Mouse (Mus musculus): Measurements from ENCODE around the gene Stk32b. TPM values are rescaled to one million over a fixed set of nuclear protein-coding genes. Genes with fewer than 3 reads are reported as not detected.

Stk32b gene
- polyA plus RNA-seq, 1 experiment from 2014 or later, result 0.26 TPM

DNA sequence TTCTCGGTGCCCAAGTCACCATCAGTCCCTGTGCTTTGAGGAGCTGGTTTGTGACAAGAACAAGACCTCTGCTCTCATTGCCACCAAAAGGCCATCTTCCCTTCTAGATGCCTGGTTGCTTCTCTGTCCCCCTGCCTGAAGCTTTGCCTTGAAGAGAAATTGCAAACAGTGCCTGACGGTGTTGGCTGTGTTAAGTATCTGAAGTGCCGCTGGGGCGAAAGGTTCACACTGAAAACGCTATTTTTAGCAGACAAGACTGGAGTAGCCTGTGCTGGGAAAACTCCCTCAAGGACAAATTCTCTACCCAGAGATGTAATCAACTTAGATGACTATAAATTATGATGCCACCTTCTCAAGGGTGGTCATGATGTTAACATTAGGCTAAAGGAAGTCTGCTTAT, 129.1 kb downstream of the Stk32b start:
- no peaks in the 10 kb centered on the region for H3K9me3 ChIP-seq (ENCODE audit: control insufficient read depth, low read length)
- ATAC-seq (replicated peaks; ENCODE audit: low FRiP score) (no peak), DNase-seq (ENCODE audit: low spot score) (no peak)
- no peak overlapping the region for H3K4me2 ChIP-seq
- no peaks in the 10 kb centered on the region for H3K36me3 ChIP-seq (ENCODE audit: control insufficient read depth, insufficient read depth, low read length)
- no peak overlapping the region for H3K27ac ChIP-seq (ENCODE audit: low read depth, low read length)
- no peaks in the 10 kb centered on the region for H3K4me1 ChIP-seq (replicated peaks; ENCODE audit: control insufficient read depth, insufficient read depth, low read length)
- H3K9ac ChIP-seq (ENCODE audit: low read depth, low read length), result no peak overlapping the region
- no peak overlapping the region for H3K4me3 ChIP-seq (ENCODE audit: low read depth, low read length)
- WGBS, result 75% methylated on average over 5 of the region's 5 CpGs
- H3K27me3 ChIP-seq (replicated peaks; ENCODE audit: control insufficient read depth, insufficient read depth, low read length), result no peaks in the 10 kb centered on the region

- no peaks in the 10 kb centered on the region for H3K4me1 ChIP-seq (replicated peaks; ENCODE audit: control insufficient read depth, insufficient read depth, low read length)
- whole genome bisulfite sequencing, result 78% methylated on average over 6 of the region's 6 CpGs
- DNase-seq (ENCODE audit: low spot score) (no peak), ATAC-seq (replicated peaks; ENCODE audit: low FRiP score) (no peak)
- H3K36me3 ChIP-seq (ENCODE audit: control insufficient read depth, insufficient read depth, low read length), result no peaks in the 10 kb centered on the region
- no peak overlapping the region for H3K27ac ChIP-seq (ENCODE audit: low read depth, low read length)
- H3K4me2 ChIP-seq, result no peak overlapping the region
- H3K27me3 ChIP-seq (replicated peaks; ENCODE audit: control insufficient read depth, insufficient read depth, low read length), result no peaks in the 10 kb centered on the region
- no peak overlapping the region for H3K4me3 ChIP-seq (ENCODE audit: low read depth, low read length)
- no peaks in the 10 kb centered on the region for H3K9me3 ChIP-seq (ENCODE audit: control insufficient read depth, low read length)
- H3K9ac ChIP-seq (ENCODE audit: low read depth, low read length), result no peak overlapping the region
These were observed 130.9 kb downstream of the Stk32b start for GRCm38 (mm10) chr5:37586071-37586470.

DNA sequence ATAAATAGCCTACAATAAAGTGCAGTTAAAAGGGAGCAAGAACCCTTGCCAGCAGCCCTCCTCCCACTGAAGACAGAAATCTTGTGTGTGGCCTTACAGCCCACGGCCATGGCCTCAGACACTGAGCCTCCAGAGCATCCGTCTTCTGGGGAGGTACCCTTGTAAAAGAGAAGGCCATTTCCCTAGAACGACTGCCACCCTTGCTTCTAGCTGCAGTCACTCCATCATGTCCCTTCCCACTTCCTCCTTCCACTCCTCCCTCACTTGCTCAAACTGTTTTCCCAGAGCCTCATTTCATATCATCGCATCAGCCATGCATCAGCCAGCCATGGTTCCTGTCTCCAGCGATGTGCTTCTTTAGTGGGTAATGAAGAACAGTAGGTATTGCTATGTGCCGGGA, 141.5 kb downstream of the Stk32b start:
- ATAC-seq (replicated peaks; ENCODE audit: low FRiP score) (no peak), DNase-seq (ENCODE audit: low spot score) (no peak)
- no peaks in the 10 kb centered on the region for H3K36me3 ChIP-seq (ENCODE audit: control insufficient read depth, insufficient read depth, low read length)
- H3K4me2 ChIP-seq, result no peak overlapping the region
- H3K27ac ChIP-seq (ENCODE audit: low read depth, low read length), result no peak overlapping the region
- no peak overlapping the region for H3K4me3 ChIP-seq (ENCODE audit: low read depth, low read length)
- no peaks in the 10 kb centered on the region for H3K4me1 ChIP-seq (replicated peaks; ENCODE audit: control insufficient read depth, insufficient read depth, low read length)
- no peaks in the 10 kb centered on the region for H3K9me3 ChIP-seq (ENCODE audit: control insufficient read depth, low read length)
- no peak overlapping the region for H3K9ac ChIP-seq (ENCODE audit: low read depth, low read length)
- WGBS, result 74% methylated on average over 6 of the region's 6 CpGs
- no peaks in the 10 kb centered on the region for H3K27me3 ChIP-seq (replicated peaks; ENCODE audit: control insufficient read depth, insufficient read depth, low read length)

DNA sequence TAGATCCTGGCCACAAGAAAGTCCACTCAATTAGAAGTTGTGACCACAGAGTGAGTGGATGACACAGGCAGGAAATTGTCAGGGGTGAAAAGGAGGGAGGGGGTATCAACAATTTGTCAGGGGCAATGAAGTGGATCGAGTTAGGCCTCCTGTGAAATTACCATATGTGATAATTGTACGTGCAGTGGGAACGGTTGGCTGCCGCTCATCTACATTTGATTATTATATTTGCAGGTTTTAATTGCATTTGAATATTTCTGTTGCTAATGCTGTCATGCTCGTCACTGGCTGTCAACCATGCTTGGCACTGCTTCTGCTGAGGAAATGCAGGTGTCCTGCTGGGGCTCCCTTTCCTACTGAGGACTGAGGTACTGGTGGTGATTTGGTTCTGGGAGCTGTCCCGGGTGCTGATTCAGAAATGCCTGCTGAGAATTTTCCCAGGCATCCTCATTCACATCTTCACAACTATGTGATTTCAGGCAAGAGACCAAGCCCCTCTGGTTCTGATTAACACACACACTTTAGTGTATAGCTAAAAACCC, 159.6 kb downstream of the Stk32b start:
- Histone ChIP-seq H3K4me1 (replicated peaks; ENCODE audit: control insufficient read depth, insufficient read depth, low read length) (no peaks in the 10 kb centered on the region), H3K4me2 (no peak overlapping the region), H3K27ac (ENCODE audit: low read depth, low read length) (no peak overlapping the region), H3K36me3 (ENCODE audit: control insufficient read depth, insufficient read depth, low read length) (no peaks in the 10 kb centered on the region), H3K4me3 (ENCODE audit: low read depth, low read length) (no peak overlapping the region), H3K9ac (ENCODE audit: low read depth, low read length) (no peak overlapping the region), H3K9me3 (ENCODE audit: control insufficient read depth, low read length) (no peaks in the 10 kb centered on the region), H3K27me3 (replicated peaks; ENCODE audit: control insufficient read depth, insufficient read depth, low read length) (no peaks in the 10 kb centered on the region)
- no peak for ATAC-seq (replicated peaks; ENCODE audit: low FRiP score)
- WGBS, result 63% methylated on average over 6 of the region's 6 CpGs
- DNase-seq (ENCODE audit: low spot score), result no peak

DNA sequence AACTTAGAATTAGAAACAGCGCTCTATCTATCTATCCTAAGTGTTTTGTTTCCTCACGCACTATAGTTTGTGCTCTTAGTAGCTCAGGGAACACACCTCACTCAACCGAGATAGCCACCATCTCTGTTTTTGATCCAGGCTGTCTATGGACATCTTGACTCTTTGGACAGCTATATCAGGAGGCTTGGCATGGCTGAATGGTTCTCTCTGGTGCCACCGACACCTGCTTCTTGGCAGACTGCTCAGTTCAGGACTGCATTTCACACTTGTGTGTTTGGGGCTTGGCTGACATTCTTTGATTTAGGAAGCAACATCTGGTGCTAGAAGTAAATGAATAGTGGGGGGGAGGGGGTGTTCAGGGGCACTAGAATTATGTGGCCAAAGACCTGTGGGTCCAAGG, 162.7 kb downstream of the Stk32b start:
- 80% methylated on average over 4 of the region's 4 CpGs for WGBS
- DNase-seq (ENCODE audit: low spot score) (no peak), ATAC-seq (replicated peaks; ENCODE audit: low FRiP score) (no peak)

GRCm38 (mm10) chr5:37551649-37552048, 165.3 kb downstream of the Stk32b start:
- Histone ChIP-seq H3K9ac (ENCODE audit: low read depth, low read length) (no peak overlapping the region), H3K27me3 (replicated peaks; ENCODE audit: control insufficient read depth, insufficient read depth, low read length) (no peaks in the 10 kb centered on the region), H3K9me3 (ENCODE audit: control insufficient read depth, low read length) (no peaks in the 10 kb centered on the region), H3K27ac (ENCODE audit: low read depth, low read length) (no peak overlapping the region), H3K4me3 (ENCODE audit: low read depth, low read length) (no peak overlapping the region), H3K4me1 (replicated peaks; ENCODE audit: control insufficient read depth, insufficient read depth, low read length) (no peaks in the 10 kb centered on the region), H3K36me3 (ENCODE audit: control insufficient read depth, insufficient read depth, low read length) (no peaks in the 10 kb centered on the region), H3K4me2 (no peak overlapping the region)
- ATAC-seq (replicated peaks; ENCODE audit: low FRiP score) (no peak), DNase-seq (ENCODE audit: low spot score) (no peak)
- WGBS, result 60% methylated on average over 5 of the region's 5 CpGs

More for the DNA sequence above, 162.7 kb downstream of the Stk32b start:
- Histone ChIP-seq H3K4me1 (replicated peaks; ENCODE audit: control insufficient read depth, insufficient read depth, low read length) (no peaks in the 10 kb centered on the region), H3K9ac (ENCODE audit: low read depth, low read length) (no peak overlapping the region), H3K27ac (ENCODE audit: low read depth, low read length) (no peak overlapping the region), H3K36me3 (ENCODE audit: control insufficient read depth, insufficient read depth, low read length) (no peaks in the 10 kb centered on the region), H3K27me3 (replicated peaks; ENCODE audit: control insufficient read depth, insufficient read depth, low read length) (no peaks in the 10 kb centered on the region), H3K4me2 (no peak overlapping the region), H3K9me3 (ENCODE audit: control insufficient read depth, low read length) (no peaks in the 10 kb centered on the region), H3K4me3 (ENCODE audit: low read depth, low read length) (no peak overlapping the region)

DNA sequence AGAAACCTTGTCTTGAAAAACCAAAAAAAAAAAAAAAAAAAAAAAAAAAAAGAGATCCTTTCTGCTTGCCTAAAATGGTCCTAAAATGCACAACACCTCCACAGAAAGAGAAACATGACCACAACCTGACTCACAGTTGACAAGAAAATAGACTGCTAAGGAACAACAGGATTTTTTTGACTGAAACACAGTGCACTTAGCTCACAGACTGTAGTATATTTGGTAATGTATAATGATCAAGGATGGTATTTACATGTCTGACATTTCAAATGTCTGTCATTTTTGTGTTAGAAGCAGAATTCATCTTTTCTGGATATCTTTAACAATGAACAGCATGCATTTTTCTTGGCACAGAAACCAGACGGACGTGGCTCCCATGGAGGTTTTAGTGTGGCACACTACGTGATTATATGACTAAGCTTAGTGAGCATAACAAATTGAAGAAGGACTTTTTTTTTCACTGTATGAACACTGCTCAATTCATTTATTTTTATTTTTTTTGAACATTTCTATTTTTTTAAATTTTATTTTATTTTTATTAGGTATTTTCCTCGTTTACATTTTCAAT, 181.2 kb downstream of the Stk32b start:
- no peak for ATAC-seq (replicated peaks; ENCODE audit: low FRiP score)
- H3K9me3 ChIP-seq (ENCODE audit: control insufficient read depth, low read length), result no peaks in the 10 kb centered on the region
- WGBS, result 77% methylated on average over 4 of the region's 4 CpGs
- H3K27me3 ChIP-seq (replicated peaks; ENCODE audit: control insufficient read depth, insufficient read depth, low read length), result no peaks in the 10 kb centered on the region
- no peak overlapping the region for H3K27ac ChIP-seq (ENCODE audit: low read depth, low read length)
- no peak overlapping the region for H3K4me2 ChIP-seq
- no peak overlapping the region for H3K9ac ChIP-seq (ENCODE audit: low read depth, low read length)
- no peaks in the 10 kb centered on the region for H3K4me1 ChIP-seq (replicated peaks; ENCODE audit: control insufficient read depth, insufficient read depth, low read length)
- H3K4me3 ChIP-seq (ENCODE audit: low read depth, low read length), result no peak overlapping the region
- no peak for DNase-seq (ENCODE audit: low spot score)
- H3K36me3 ChIP-seq (ENCODE audit: control insufficient read depth, insufficient read depth, low read length), result no peaks in the 10 kb centered on the region

- no peak overlapping the region for H3K27ac ChIP-seq (ENCODE audit: low read depth, low read length)
- WGBS, result 83% methylated on average over 5 of the region's 5 CpGs
- ATAC-seq (replicated peaks; ENCODE audit: low FRiP score), result no peak
- H3K4me2 ChIP-seq, result no peak overlapping the region
- no peak overlapping the region for H3K9ac ChIP-seq (ENCODE audit: low read depth, low read length)
- H3K4me1 ChIP-seq (replicated peaks; ENCODE audit: control insufficient read depth, insufficient read depth, low read length), result no peaks in the 10 kb centered on the region
- H3K4me3 ChIP-seq (ENCODE audit: low read depth, low read length), result no peak overlapping the region
- no peaks in the 10 kb centered on the region for H3K27me3 ChIP-seq (replicated peaks; ENCODE audit: control insufficient read depth, insufficient read depth, low read length)
- no peaks in the 10 kb centered on the region for H3K36me3 ChIP-seq (ENCODE audit: control insufficient read depth, insufficient read depth, low read length)
- no peak for DNase-seq (ENCODE audit: low spot score)
- no peaks in the 10 kb centered on the region for H3K9me3 ChIP-seq (ENCODE audit: control insufficient read depth, low read length)
These were observed 181.7 kb downstream of the Stk32b start for GRCm38 (mm10) chr5:37535227-37535626.

- WGBS, result 65% methylated on average over 5 of the region's 5 CpGs
- Histone ChIP-seq H3K4me1 (replicated peaks; ENCODE audit: control insufficient read depth, insufficient read depth, low read length) (no peaks in the 10 kb centered on the region), H3K27me3 (replicated peaks; ENCODE audit: control insufficient read depth, insufficient read depth, low read length) (no peaks in the 10 kb centered on the region), H3K9me3 (ENCODE audit: control insufficient read depth, low read length) (no peaks in the 10 kb centered on the region), H3K27ac (ENCODE audit: low read depth, low read length) (no peak overlapping the region), H3K9ac (ENCODE audit: low read depth, low read length) (no peak overlapping the region), H3K4me2 (no peak overlapping the region), H3K36me3 (ENCODE audit: control insufficient read depth, insufficient read depth, low read length) (no peaks in the 10 kb centered on the region), H3K4me3 (ENCODE audit: low read depth, low read length) (no peak overlapping the region)
- no peak for DNase-seq (ENCODE audit: low spot score)
- ATAC-seq (replicated peaks; ENCODE audit: low FRiP score), result no peak
These were observed 191.6 kb downstream of the Stk32b start for GRCm38 (mm10) chr5:37525363-37525762.
